Mouse (Mus musculus): ENCODE measurements around the gene Trp53tg5. TPM values are rescaled to one million over a fixed set of nuclear protein-coding genes. Genes with fewer than 3 reads are reported as not detected.

Trp53tg5 gene
- polyA plus RNA-seq, 1 experiment: not detected

DNA sequence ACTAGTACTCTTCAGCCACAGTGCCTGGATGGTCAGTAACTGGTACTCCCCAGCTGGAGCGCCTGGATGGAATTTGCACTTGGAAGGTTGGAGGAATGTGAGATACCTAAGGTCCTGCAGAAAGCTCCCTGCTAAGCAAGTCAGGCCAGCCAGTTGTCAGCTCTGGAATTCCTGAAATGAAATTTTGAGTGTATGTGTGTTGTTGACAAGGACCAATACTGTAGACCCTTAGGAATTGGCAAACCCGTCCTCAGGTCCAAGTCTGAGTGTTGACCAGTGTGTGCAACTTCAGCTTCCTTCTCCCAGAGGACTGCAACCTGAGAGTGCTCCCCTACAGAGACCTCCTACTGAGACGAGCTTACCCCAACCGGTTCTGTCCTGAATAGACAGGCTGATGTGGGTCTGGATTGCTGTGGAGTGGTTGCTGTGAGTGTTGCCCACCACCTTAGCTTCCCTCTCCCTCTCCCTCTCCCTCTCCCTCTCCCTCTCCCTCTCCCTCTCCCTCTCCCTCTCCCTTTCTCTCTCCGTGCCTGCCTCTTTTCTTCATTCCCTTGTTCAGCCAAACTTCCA is 37.2 kb upstream of the Trp53tg5 start:
- no peak for DNase-seq (ENCODE audit: low read depth in 1 of 2, low spot score in 2 of 2)
- Histone ChIP-seq H3K27me3 (ENCODE audit: control insufficient read depth, insufficient read depth, low read length) (no peaks in the 10 kb centered on the region), H3K36me3 (ENCODE audit: control insufficient read depth, insufficient read depth, low read length) (peaks cover 6% of the 10 kb centered on the region), H3K27ac (ENCODE audit: insufficient read depth, low read length) (no peak overlapping the region), H3K4me3 (ENCODE audit: extremely low read depth, insufficient read depth, insufficient read length) (no peak overlapping the region), H3K4me1 (ENCODE audit: control insufficient read depth, insufficient read depth, insufficient read length) (no peaks in the 10 kb centered on the region)
- 63% methylated on average over 4 of the region's 5 CpGs for WGBS
- TF ChIP-seq CTCF (IDR thresholded peaks at IDR 0.05; ENCODE audit: extremely low read depth, insufficient read depth, insufficient read length, insufficient replicate concordance): no peak
- no peak for TF ChIP-seq POLR2A (IDR thresholded peaks at IDR 0.05; ENCODE audit: low read depth, low read length)

- H3K27me3 ChIP-seq (ENCODE audit: control insufficient read depth, insufficient read depth, low read length): no peaks in the 10 kb centered on the region
- no peak for DNase-seq (ENCODE audit: low read depth in 1 of 2, low spot score in 2 of 2)
- H3K4me1 ChIP-seq (ENCODE audit: control insufficient read depth, insufficient read depth, insufficient read length): no peaks in the 10 kb centered on the region
- TF ChIP-seq CTCF (IDR thresholded peaks at IDR 0.05; ENCODE audit: extremely low read depth, insufficient read depth, insufficient read length, insufficient replicate concordance): no peak
- TF ChIP-seq POLR2A (IDR thresholded peaks at IDR 0.05; ENCODE audit: low read depth, low read length): no peak
- WGBS: 94% methylated on average over 19 of the region's 19 CpGs
- no peak overlapping the region for H3K27ac ChIP-seq (ENCODE audit: insufficient read depth, low read length)
- no peak overlapping the region for H3K4me3 ChIP-seq (ENCODE audit: extremely low read depth, insufficient read depth, insufficient read length)
- H3K36me3 ChIP-seq (ENCODE audit: control insufficient read depth, insufficient read depth, low read length): peaks cover 21% of the 10 kb centered on the region
These were observed 34.3 kb upstream of the Trp53tg5 start for GRCm38 (mm10) chr2:164507811-164508210.

DNA sequence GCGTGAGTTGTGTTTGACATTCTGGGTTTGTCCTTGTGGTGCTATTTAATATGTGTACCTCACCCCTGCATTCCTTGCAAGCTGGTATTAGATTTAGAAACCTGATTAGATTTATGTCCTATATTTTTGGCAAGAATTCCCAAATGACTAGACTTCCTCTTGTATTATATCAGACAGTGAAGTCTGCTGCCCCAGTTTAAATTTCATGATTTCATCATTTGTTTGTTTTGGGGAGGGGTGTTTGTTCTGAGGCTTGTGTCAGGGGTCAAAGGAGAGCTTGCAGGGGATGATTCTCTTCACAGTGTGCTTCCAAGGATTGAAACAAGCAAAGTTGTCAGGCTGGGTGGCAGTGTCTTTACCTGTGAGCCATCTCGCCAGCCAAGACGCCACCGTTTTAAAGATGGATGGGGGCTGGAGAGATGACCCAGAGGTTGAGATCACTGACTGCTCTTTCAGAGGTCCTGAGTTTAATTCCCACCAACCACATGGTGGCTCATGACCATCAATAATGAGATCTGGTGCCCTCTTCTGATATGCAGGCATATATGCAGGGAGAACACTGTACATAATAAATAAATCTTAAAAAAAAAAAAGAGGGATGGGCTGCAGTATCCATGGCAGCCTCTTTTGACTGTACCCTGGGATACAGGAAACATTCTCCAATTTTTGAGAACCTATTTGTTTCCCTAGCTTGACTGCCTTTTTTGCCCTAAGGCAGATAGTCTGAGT is 32.3 kb upstream of the Trp53tg5 start:
- TF ChIP-seq CTCF (IDR thresholded peaks at IDR 0.05; ENCODE audit: extremely low read depth, insufficient read depth, insufficient read length, insufficient replicate concordance) (no peak), POLR2A (IDR thresholded peaks at IDR 0.05; ENCODE audit: low read depth, low read length) (no peak)
- peaks cover 37% of the 10 kb centered on the region for H3K36me3 ChIP-seq (ENCODE audit: control insufficient read depth, insufficient read depth, low read length)
- no peak overlapping the region for H3K27ac ChIP-seq (ENCODE audit: insufficient read depth, low read length)
- H3K27me3 ChIP-seq (ENCODE audit: control insufficient read depth, insufficient read depth, low read length): no peaks in the 10 kb centered on the region
- no peak for DNase-seq (ENCODE audit: low read depth in 1 of 2, low spot score in 2 of 2)
- H3K4me1 ChIP-seq (ENCODE audit: control insufficient read depth, insufficient read depth, insufficient read length): no peaks in the 10 kb centered on the region
- H3K4me3 ChIP-seq (ENCODE audit: extremely low read depth, insufficient read depth, insufficient read length): no peak overlapping the region
- WGBS: 97% methylated on average over 4 of the region's 4 CpGs

GRCm38 (mm10) chr2:164504919-164505318 is 31.4 kb upstream of the Trp53tg5 start:
- H3K4me3 ChIP-seq (ENCODE audit: extremely low read depth, insufficient read depth, insufficient read length): no peak overlapping the region
- no peak for TF ChIP-seq CTCF (IDR thresholded peaks at IDR 0.05; ENCODE audit: extremely low read depth, insufficient read depth, insufficient read length, insufficient replicate concordance)
- no peak for TF ChIP-seq POLR2A (IDR thresholded peaks at IDR 0.05; ENCODE audit: low read depth, low read length)
- no peak overlapping the region for H3K27ac ChIP-seq (ENCODE audit: insufficient read depth, low read length)
- 93% methylated on average over 3 of the region's 3 CpGs for WGBS
- H3K36me3 ChIP-seq (ENCODE audit: control insufficient read depth, insufficient read depth, low read length): peaks cover 43% of the 10 kb centered on the region
- no peaks in the 10 kb centered on the region for H3K27me3 ChIP-seq (ENCODE audit: control insufficient read depth, insufficient read depth, low read length)
- H3K4me1 ChIP-seq (ENCODE audit: control insufficient read depth, insufficient read depth, insufficient read length): no peaks in the 10 kb centered on the region
- no peak for DNase-seq (ENCODE audit: low read depth in 1 of 2, low spot score in 2 of 2)

DNA sequence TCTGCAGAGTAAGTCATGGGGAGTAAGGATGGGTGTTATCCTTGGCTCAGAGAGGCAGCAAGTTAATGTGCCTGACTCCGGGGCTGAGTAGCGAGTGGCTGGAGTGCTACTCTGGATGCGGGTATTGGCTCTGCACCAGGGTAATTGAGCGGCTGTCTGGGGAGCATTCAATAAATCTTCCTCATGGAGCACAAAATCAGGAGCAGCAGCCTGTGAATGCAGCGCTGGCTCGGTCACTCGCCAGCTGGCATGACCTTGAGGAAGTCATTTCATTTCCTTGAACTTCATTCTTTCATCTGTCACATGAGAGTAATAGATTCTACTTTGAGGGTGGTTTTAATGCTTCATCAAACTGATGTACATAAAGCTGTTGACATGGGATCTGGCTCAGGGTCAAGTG is 27.0 kb upstream of the Trp53tg5 start:
- Histone ChIP-seq H3K36me3 (ENCODE audit: control insufficient read depth, insufficient read depth, low read length) (peaks cover 40% of the 10 kb centered on the region), H3K27me3 (ENCODE audit: control insufficient read depth, insufficient read depth, low read length) (no peaks in the 10 kb centered on the region), H3K27ac (ENCODE audit: insufficient read depth, low read length) (no peak overlapping the region), H3K4me3 (ENCODE audit: extremely low read depth, insufficient read depth, insufficient read length) (no peak overlapping the region), H3K4me1 (ENCODE audit: control insufficient read depth, insufficient read depth, insufficient read length) (no peaks in the 10 kb centered on the region)
- WGBS: 92% methylated on average over 7 of the region's 7 CpGs
- TF ChIP-seq POLR2A (IDR thresholded peaks at IDR 0.05; ENCODE audit: low read depth, low read length) (no peak), CTCF (IDR thresholded peaks at IDR 0.05; ENCODE audit: extremely low read depth, insufficient read depth, insufficient read length, insufficient replicate concordance) (no peak)
- no peak for DNase-seq (ENCODE audit: low read depth in 1 of 2, low spot score in 2 of 2)

DNA sequence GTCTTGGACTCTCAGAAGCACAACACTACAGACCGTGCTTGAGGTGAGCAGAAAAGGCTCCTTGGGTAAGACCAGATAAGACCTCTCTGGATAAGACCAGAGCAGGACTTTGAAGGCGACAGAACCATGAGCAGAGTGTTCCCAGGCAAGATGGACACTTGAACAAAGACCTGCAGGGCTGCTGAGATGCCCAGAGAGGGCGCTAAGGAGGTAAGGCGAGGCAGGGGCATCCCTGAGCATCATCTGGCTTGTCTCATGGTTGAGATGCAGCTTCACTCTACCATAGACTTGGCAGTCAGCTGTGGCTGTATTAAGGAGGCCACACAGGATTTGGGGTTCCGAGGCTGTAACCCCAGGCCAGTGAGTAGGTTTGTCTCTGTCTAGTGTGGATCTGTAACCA is 25.8 kb upstream of the Trp53tg5 start:
- no peak for TF ChIP-seq POLR2A (IDR thresholded peaks at IDR 0.05; ENCODE audit: low read depth, low read length)
- TF ChIP-seq CTCF (IDR thresholded peaks at IDR 0.05; ENCODE audit: extremely low read depth, insufficient read depth, insufficient read length, insufficient replicate concordance): no peak
- 85% methylated on average over 5 of the region's 5 CpGs for WGBS
- no peaks in the 10 kb centered on the region for H3K27me3 ChIP-seq (ENCODE audit: control insufficient read depth, insufficient read depth, low read length)
- no peak overlapping the region for H3K27ac ChIP-seq (ENCODE audit: insufficient read depth, low read length)
- no peak overlapping the region for H3K4me3 ChIP-seq (ENCODE audit: extremely low read depth, insufficient read depth, insufficient read length)
- peaks cover 33% of the 10 kb centered on the region for H3K36me3 ChIP-seq (ENCODE audit: control insufficient read depth, insufficient read depth, low read length)
- no peak for DNase-seq (ENCODE audit: low read depth in 1 of 2, low spot score in 2 of 2)
- H3K4me1 ChIP-seq (ENCODE audit: control insufficient read depth, insufficient read depth, insufficient read length): no peaks in the 10 kb centered on the region

DNA sequence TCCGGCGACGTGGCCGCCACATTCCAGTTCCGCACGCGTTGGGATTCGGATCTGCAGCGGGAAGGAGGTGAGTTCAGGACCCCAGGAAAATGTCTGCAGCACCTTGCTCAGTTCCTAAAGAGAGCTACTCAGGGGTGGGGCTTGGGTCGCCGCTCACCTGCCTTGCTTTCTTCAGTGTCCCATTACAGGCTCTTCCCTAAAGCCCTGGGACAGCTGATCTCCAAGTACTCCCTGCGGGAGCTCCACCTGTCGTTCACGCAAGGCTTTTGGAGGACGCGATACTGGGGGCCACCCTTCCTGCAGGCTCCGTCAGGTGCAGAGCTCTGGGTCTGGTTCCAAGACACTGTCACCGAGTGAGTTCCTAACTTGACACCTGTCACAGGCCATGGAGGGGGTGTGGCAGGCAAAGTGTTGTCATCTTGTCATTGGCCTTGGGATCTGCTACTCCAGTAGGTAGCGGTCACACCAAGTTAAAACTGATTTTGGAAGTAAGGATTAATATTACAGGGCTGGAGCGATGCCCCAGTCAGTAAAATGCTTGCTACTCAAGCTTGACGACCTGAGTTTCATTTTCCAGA is 24.3 kb upstream of the Trp53tg5 start:
- H3K36me3 ChIP-seq (ENCODE audit: control insufficient read depth, insufficient read depth, low read length): peaks cover 24% of the 10 kb centered on the region
- H3K27ac ChIP-seq (ENCODE audit: insufficient read depth, low read length): peak overlapping the region; percentile 48; the same call in 1 of the 2 replicates
- TF ChIP-seq CTCF (IDR thresholded peaks at IDR 0.05; ENCODE audit: extremely low read depth, insufficient read depth, insufficient read length, insufficient replicate concordance) (no peak), POLR2A (IDR thresholded peaks at IDR 0.05; ENCODE audit: low read depth, low read length) (no peak)
- no peak for DNase-seq (ENCODE audit: low read depth in 1 of 2, low spot score in 2 of 2)
- no peaks in the 10 kb centered on the region for H3K4me1 ChIP-seq (ENCODE audit: control insufficient read depth, insufficient read depth, insufficient read length)
- no peaks in the 10 kb centered on the region for H3K27me3 ChIP-seq (ENCODE audit: control insufficient read depth, insufficient read depth, low read length)
- peak overlapping the region; percentile 94 for H3K4me3 ChIP-seq (ENCODE audit: extremely low read depth, insufficient read depth, insufficient read length)
- WGBS: 7% methylated on average over 21 of the region's 21 CpGs

Measured in spleen, adult 2 months (tissue).